Mouse (Mus musculus) left cerebral cortex, postnatal 14 days (tissue): Measurements from ENCODE around the gene Pik3r2. TPM values are rescaled to one million over a fixed set of nuclear protein-coding genes. Genes with fewer than 3 reads are reported as not detected.

Experiments
- DNase-seq, 2 experiments: peaks; one replicate each; pipeline ENCODE4 v3.0.0; 2021 to 2022; ENCODE audit warnings: low spot score in 2 of 2, mixed read lengths in 1 of 2
- intact Hi-C: fragments of 180-260 bp; cut with DNase I; formaldehyde crosslinking; loops from one replicate; pipeline ENCODE4 v1.15.1; 2025
- total RNA-seq, 2 experiments: library from RNA; stranded (reverse); gene quantifications; 2 replicates each; pipeline ENCODE4 v1.2.3; 2021

The Pik3r2 gene
- total RNA-seq, 2 experiments from 2014 or later: 162 to 174 TPM

DNA sequence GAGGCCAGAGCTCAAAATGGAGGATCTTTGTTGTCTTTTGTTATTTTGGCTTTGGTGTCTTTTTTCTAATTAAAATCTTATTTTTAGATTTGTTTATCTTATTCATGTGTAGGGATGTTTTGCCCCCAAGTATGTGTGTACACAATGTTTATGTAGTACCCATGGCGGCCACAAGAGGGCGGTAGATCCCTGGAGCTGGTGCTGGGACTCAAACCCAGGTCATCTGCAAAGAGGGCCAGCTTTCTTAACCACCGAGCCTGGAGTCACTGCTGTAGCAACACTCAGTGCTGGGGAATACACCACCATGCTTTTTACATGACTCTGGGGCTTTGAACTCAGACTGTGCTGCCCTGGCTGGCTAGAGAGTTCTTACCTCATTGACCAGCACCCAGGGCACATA is 13.2 kb downstream of the Pik3r2 start:
- intact Hi-C loops: no loop called here
- peak in 1 of 2 experiments; percentile 63 for DNase-seq

DNA sequence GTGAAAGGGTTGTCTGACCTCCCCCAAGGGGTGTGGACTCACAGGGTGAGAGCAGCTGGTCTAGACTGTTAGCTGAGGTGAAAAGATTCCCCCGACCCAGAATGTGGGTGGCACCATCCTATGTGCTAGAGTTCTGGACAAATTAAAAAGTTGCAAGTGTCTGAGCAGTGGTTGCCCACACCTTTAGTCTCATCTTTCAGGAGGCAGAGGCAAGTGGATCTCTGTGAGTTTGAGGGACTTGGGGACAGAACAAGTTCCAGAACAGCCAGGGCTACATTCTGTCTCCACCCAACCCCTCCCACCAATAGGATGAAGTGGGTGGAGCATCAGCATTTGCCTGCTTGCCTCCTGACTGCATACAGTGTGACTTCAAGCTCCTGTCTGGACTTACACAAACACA is 14.4 kb downstream of the Pik3r2 start:
- intact Hi-C loops: no loop called here
- no peak for DNase-seq

DNA sequence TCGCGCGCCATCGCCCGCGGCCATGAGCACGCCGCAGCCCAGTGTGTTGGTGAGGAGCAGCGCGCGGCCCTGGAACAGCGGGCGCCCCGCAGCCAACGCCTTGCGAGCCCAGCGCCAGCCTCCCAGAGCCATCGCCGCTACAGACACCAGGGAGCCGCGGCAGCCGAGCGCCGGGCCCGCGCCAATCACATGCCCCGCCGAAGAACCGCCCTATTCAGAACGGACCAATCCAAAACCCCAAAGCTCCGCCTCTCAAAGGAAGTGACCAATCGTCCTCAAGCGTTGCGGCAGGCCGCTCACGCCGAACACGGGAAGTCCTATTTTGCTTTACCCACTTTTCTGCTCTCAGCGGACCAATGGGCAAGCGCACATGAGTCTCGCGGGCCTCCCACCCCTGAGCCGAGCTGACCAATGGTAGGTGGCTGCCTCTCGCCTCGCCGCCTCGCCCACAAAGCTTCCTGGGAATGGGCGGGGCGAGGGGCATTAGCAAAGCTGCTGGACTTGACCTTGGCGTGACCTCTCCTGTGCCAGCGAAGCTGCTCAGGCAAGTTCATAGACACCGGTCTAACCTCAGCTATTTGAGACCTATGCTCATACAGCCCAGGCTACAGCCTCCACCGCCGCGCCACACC is 15.6 kb downstream of the Pik3r2 start, which contains the start of gene Mpv17l2:
Mpv17l2 (minus strand) TSS at position 172 of the 632 bp plus-strand sequence.
- DNase-seq: peak; percentile 97 to 99
- intact Hi-C loops: no loop called here

DNA sequence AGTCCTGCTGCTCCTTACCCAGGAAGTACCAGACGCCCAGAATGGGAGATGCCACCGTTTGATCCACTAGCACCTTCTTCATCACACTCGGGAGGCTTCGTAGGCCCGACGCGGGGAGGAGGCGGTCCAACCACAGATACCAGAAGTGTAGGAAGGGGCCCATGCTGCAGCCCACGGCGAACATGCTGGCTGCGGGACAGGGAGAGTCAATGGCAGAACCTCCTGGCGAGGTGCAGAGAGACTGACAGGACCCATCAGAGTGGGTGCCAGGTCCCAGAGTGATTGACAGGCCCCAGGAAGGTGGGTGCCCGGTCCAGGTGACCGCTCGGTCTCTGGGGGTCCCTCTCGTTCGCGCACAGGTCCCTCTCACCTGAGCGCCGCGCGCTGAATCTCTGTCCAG is 16.2 kb downstream of the Pik3r2 start:
- intact Hi-C loops: no loop called here

DNA sequence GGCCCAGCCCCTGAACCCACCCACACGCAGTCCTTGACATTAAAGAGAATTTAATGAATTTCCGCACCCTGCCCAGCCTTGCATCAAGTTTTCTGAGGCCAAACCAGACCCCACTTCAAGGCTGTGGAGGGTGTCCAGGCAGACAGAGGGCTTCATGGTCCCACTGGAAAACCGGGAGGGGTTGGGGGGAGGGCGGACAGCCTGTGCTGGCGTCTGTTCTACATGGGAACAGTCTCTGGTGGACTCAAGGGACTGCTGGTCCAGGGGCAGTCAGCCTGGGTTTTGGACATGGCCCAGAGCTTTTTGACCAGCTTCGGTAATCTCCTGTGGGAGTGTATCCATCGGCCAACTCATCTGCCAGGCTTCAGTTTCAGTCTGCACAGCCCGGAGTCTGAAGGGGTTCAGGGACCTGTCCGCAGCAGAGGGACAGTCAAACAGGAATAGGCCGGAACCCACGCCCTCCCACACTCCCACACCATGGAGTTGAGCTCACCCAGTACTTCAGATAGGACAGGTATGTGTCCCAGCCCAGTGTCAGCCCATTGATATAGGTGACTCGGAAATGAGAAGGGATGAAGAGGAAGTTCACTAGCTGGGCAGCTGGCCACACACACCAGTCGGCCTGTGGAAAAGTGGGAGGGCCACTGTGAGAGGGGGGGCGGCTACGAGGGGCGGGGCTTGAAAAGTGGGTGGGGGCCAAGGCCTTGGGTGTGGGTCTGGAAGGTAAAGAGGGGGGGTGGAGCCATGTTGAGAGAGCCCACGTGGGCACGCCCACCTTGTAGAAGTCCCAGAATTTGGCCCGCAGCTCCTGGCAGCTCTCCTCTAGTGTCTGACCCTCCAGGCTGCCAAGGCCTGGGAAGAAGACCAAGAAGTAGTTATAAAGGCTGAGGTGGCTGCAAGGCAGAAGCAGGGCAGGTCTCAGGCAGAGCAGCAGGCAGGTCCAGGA is 17.6 kb downstream of the Pik3r2 start:
- DNase-seq: peak in 1 of 2 experiments; percentile 31
- intact Hi-C loops: loop anchor here (10.0 kb wide), 1 partner anchor 54 kb away; the partner anchor contains the start of gene Iqcn

More for the DNA sequence above, 16.2 kb downstream of the Pik3r2 start:
- no peak for DNase-seq

DNA sequence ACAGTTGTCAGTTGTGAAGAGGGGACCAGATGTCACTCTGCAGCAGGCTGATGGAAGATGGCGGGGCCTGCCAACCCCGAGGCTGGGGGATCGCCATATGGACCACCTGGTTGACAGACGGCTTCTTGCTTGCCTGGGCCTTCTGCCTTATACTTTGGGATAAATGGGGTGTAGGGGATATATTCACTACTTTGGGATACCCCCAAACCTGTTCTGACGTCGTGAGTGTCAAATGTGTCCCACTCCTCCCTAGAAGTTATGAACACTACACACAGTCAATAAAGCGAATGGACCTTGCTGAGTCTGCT is 18.3 kb downstream of the Pik3r2 start:
- intact Hi-C loops: loop anchor here (10.0 kb wide), 1 partner anchor 53 kb away; the partner anchor contains the start of gene Iqcn
- DNase-seq: peak in 1 of 2 experiments; percentile 15

DNA sequence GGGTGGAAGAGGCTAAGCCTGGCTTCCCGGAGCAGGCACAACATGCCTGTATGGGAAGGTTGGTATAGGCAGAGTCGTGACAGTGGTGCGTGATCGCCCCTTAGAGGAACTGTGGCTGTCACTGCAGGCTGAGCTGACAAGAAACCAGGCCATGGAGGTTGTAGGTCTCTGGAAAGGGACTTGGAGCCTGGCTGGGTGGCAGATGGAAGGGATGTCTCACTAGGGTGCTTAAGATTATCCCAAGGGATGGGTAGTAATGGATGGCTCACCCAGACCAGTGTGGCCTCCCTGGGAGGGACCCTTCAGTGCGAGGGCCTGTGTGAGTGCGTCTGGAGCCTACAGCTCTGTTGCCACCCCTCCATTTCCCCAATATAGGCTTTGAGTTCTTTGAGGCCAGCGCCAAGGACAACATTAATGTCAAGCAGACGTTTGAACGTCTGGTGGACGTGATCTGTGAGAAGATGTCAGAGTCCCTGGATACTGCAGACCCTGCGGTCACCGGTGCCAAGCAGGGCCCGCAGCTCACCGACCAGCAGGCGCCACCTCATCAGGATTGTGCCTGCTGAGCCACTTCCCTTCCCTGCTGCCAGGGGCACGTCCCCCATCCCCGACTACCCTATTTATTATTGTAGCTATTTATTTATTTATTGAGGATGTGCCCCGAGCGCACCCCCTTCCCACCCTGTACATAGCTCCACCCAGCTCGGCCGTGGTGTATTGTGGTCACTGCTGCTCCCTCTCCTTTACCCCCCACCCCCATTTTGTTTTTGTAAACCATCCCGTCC is 18.8 kb downstream of the Pik3r2 start:
- DNase-seq: peak in 1 of 2 experiments; percentile 61
- intact Hi-C loops: loop anchor here (10.0 kb wide), 1 partner anchor 53 kb away; the partner anchor contains the start of gene Iqcn

DNA sequence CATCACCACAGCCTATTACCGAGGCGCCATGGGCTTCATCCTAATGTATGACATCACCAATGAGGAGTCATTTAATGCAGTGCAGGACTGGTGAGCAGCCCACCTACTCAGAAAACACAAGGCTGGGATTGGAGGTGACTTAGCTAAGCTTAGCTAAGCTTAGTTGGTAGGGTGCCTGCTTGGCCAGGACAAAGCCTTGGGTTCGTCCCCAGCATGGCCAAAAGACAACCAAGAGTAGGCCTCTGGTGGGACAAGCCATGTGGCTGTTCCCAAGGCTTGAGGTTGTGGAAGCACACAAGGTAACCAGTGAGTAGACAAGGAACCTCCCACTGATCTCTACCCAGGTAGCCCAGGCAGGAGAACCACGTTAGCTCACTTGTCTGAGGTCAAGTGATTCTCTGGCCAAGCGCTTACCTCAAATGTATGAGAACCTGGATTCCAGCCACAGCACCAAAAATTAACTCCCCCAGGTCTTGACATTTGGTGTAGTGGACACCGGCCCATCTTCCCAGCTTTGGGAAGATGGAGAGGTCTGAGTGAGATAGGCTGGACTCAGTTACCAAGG is 20.0 kb downstream of the Pik3r2 start:
- intact Hi-C loops: loop anchor here (10.0 kb wide), 1 partner anchor 52 kb away; the partner anchor contains the start of gene Iqcn
- DNase-seq: peak; percentile 4 to 14

DNA sequence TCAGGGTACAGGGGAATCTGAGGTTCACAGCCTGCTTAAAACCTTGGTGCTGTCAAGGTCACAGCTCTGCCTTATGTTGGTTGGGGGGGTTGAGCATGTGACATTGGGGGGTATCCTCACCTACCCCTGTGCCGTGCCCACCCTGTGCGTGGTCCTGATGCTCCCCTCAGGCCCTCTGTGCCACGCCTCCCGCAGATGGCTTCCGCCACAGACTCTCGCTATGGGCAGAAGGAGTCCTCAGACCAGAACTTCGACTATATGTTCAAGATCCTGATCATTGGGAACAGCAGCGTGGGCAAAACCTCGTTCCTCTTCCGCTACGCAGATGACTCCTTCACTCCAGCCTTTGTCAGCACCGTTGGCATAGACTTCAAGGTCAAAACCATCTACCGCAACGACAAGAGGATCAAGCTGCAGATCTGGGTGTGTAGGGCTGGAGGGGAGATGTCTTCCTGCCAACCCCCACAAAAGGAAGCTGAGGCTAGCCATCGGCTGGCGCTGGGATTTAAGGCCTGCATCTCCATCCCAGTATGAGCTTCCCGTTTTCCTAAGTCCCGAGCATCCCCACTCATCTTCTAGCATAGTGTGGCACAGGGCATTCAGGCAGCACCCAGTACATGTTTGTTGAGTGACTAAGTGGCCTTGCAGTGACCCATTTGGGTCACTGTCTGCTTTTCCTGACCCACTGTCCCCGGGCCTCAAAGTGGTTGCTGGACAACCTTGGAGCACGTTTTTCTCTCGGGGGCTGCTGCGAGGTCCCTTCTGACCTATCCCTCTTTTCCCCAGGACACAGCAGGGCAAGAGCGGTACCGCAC is 20.6 kb downstream of the Pik3r2 start:
- DNase-seq: peak; percentile 14 to 16
- intact Hi-C loops: loop anchor here (10.0 kb wide), 1 partner anchor 51 kb away; the partner anchor contains the start of gene Iqcn

DNA sequence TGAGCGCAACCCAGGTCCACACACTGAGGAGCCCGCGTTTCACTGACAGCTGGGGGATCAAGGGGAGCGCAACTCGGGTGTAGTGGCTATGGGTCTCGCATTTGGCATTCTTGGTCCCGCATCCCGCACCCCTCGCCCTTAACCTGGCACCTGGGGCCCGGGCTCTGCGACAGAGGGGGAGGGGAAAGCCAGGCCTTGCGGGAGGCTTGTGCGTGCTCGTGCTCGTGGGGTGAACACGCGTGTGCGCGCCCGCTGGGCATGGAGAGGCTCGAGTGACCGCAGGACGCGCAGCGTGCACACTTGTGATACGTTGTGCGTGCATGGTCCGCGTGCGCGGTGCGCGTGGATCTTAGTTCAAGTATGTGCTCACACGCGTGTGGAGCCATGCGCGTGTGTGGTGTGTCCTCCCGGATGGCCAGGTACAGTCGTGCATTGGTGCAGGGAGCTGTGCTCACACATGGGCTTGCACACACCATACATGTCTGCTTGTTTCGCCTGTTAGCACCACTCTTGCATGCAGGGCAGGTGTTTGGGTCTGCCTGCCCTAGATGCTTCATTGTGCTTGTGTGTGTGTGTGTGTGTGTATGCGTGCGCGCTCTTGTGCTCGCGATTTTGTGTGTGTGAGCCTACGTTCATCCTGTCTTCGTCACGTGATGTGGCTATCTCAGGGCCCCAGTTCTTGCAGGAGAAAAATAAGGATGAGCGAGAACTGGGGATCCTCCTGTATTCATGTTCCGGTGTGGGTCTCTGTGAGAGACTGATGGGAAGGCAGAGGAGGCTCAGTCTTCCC is 21.4 kb downstream of the Pik3r2 start:
- intact Hi-C loops: loop anchor here (10.0 kb wide), 1 partner anchor 50 kb away; the partner anchor contains the start of gene Iqcn
- DNase-seq: peak; percentile 80 to 92

DNA sequence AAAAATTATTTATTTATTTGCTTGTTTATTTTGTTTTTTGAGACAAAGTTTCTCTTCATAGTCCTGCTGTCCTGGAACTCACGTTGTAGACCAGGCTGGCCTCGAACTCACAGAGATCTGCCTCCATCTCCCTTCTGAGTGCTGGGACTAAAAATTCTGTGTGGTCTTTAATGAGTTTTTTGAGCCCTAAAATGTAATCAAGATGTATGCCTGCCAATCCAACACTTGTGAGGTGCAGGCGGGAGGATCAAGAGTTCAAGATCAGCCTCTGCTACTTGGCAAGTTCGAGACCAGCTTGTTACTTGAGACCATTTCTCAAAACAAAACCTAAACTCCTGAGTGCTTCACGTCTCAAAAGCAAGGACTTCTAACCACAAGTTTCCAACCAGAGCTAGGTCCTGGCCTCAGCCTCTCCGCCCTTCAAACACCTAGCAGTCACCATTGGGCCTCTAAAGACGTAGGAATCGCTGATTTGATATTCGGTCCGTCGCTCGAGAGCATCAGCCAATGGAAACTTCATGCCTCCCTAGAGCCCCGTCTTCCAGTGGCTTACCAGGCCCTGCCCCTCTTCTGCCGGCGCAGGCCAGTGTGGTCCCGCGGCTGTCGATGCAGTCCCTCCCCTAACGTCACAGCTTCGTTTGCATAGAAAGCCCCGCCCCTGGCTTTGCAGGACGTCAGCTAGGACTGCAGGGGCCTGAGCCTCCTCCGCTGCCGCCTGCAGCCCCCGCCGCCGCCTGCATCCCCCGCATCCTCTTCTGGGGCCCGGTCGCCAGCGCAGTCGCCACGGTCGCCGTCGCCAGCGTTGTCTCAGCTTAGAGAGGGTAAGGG is 22.3 kb downstream of the Pik3r2 start, which contains the start of gene Rab3a:
Rab3a (plus strand) TSS at position 637 of the 828 bp plus-strand sequence.
- intact Hi-C loops: loop anchor here (10.0 kb wide), 1 partner anchor 49 kb away; the partner anchor contains the start of gene Iqcn
- peak; percentile 97 to 99 for DNase-seq

DNA sequence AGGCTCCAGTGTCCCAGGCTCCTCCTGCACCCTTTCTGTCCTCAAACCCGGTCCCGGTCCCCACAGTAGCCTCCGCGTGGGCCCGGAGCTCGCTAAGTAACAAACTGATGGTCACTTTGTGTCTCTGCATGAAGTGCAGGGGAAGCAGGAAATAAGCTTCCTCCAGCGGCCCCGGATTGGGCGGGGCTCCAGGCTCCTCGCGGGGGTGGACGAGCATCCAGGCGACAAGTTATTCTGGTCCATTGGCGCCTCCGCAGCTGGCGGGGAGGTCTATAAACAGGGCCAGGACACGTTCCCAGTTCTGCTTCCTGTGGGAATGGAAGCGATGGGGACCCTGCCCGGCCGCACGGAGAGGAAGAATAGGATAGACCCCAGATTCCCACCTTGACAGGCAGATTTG is 23.4 kb downstream of the Pik3r2 start:
- DNase-seq: peak; percentile 87 to 90
- intact Hi-C loops: loop anchor here (2.0 to 10.0 kb wide), 2 partner anchors 32 to 48 kb away; partner anchors contain the start of gene Iqcn

DNA sequence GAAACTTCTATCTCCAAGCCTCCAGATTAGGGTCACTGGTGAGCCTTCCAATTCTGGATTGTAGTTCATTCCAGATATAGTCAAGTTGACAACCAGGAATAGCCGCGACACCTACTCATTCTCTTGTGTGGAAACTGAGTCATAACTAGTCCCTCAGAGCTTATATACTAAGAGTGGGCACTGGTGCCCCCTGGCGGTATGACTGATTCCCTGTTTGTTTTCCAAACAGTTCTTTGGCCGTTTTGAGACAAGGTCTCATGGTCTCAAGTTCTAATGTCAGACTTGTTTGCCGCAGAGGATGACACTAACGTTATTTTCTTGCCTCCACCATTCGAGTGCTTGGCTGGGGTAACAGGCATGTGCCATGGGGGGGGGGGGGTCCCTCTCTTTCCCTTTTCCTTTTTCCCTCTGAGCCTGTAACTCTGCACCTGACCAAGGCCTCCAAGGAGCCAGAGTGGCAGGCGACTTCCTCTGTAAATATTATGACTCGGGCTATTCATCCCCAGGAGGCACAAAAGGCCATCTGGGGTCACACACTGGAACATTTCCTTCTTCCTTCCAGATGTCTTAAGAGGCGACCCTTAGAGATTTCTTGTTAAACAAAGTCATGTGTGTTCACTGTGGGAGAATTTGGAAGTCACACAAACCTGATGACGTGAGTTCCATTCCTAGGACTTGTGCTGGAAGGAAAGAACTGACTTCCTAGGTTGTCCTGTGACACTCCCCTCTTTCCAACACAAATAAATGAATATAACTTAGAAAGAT is 24.3 kb downstream of the Pik3r2 start:
- intact Hi-C loops: loop anchor here (2.0 to 10.0 kb wide), 2 partner anchors 31 to 47 kb away; partner anchors contain the start of gene Iqcn
- peak; percentile 81 to 85 for DNase-seq

DNA sequence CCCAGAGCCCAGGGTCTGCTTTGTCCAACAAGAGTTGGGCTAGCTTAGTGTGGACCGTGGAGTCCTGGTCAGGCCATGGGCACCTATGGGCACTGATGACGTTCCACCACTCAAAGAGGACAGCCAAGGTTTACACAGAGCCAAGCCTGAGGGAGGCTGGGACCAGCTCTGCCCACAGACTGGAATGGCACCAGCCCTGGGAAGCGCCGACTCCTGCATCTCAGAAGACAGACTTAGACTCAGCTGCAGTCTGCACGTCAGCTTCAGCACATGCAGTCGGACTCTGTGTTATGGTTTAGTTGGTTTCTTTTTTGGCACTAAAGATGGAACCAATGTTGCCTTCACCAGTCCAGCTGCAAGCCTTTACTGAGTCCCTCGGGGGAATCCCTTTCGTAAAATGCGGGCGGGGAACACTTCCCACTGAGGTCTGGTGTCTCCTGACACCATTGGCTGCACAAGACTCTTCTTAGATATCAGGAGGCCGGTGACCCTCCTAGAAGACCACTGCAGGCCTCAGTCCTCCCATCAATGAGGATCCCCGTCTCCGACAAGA is 26.3 kb downstream of the Pik3r2 start:
- intact Hi-C loops: loop anchor here (10.0 kb wide), 1 partner anchor 45 kb away; the partner anchor contains the start of gene Iqcn
- DNase-seq: no peak

DNA sequence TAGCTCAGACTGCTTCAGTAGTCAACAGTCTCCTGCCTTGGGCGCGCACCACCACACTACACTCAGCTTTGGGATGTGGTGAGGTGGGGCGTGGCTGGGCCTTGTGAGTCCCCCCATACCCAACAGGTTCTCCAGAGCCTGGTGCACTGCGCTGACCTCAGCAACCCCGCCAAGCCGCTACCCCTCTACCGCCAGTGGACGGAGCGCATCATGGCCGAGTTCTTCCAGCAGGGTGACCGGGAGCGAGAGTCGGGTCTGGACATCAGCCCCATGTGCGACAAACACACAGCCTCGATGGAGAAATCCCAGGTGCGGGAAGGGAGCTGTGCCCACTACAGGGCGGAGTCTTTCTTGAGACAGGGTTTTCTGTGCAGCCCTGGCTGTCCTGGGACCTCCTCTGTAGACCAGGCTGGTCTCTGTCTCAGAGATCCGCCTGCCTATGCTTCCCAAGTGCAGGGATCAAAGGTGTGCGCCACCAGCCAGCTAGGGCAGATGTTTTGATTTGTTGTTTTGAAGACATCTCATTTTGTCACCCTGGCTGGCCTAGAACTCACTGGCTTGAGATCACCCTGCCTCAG is 27.3 kb downstream of the Pik3r2 start:
- intact Hi-C loops: no loop called here
- DNase-seq: no peak
